In the genomic region with DNA sequence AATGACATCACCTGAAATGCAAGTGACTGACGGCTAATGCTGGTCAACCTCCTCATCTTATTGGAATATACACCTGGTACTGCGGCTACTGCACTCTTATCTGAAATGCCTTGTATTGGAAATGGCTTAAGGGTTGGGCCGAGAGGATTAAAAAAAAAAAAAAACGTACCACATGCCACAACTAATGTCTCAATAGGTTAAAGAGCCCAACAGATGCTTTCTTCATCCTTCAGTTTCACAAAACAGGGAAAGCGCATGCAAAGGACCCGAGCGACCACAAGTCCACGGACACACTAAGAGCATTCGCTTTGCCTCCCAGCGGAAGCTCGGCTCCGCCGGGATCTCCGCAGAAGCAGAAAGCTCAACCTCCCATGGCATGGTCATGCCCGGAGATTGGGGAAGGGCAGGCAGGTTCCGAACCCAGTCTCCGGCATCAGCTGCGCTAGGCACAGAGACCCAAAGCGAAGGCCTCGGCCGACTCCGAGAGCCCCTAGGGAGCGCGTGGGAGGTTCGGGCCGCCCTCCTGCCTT, we compare ENCODE assay signal across 1 mouse cellular context.
A peak's percentile ranks its signal among the peaks of the same experiment; 100 is the strongest.
TF ChIP-seq lines count a peak whose summit lies in the region.

No protein-coding gene starts in this region.

TF ChIP-seq in MEL, 35 proteins besides CTCF, POLR2A, EP300 and RAD21 (continued from another document):
- TF ChIP-seq MYC (IDR thresholded peaks at IDR 0.05; ENCODE audit: low read depth, low read length), result peak; percentile 85
- TF ChIP-seq HCFC1 (IDR thresholded peaks at IDR 0.05; ENCODE audit: low read depth, low read length), result no peak
- TF ChIP-seq GABPA (IDR thresholded peaks at IDR 0.05; ENCODE audit: low read depth, low read length), result no peak
- TF ChIP-seq E2F4 (IDR thresholded peaks at IDR 0.05; ENCODE audit: borderline replicate concordance, low read depth, low read length), result 0 out of 2 replicates have a peak, but pooled peaks have one; percentile 2
- no peak for TF ChIP-seq TBP (IDR thresholded peaks at IDR 0.05; ENCODE audit: low read depth, low read length)
- no peak for TF ChIP-seq ZC3H11A (IDR thresholded peaks at IDR 0.05; ENCODE audit: low read depth, low read length)
- no peak for TF ChIP-seq BHLHE40 (IDR thresholded peaks at IDR 0.05; ENCODE audit: borderline replicate concordance, low read depth, low read length)
- 0 out of 2 replicates have a peak, but pooled peaks have one; percentile 4 for TF ChIP-seq TAL1 (IDR thresholded peaks at IDR 0.05; ENCODE audit: low read length)
- TF ChIP-seq USF2 (IDR thresholded peaks at IDR 0.05; ENCODE audit: borderline replicate concordance in 1 of 2, insufficient read depth in 1 of 2, low read depth in 1 of 2, low read length in 2 of 2), result no peak
- TF ChIP-seq MXI1 (IDR thresholded peaks at IDR 0.05; ENCODE audit: low read depth, low read length), result peak; percentile 78
- TF ChIP-seq RCOR1 (IDR thresholded peaks at IDR 0.05; ENCODE audit: low read depth, low read length), result 0 out of 2 replicates have a peak, but pooled peaks have one; percentile 13
- peak; percentile 77; the same call in 1 of the 2 replicates for TF ChIP-seq MAX (IDR thresholded peaks at IDR 0.05; ENCODE audit: low read length)
- TF ChIP-seq MEF2A (IDR thresholded peaks at IDR 0.05; ENCODE audit: extremely low read depth, insufficient replicate concordance, low read depth, low read length, poor library complexity, severe bottlenecking), result no peak
- peak; percentile 31 for TF ChIP-seq MYB (IDR thresholded peaks at IDR 0.05; ENCODE audit: low read depth, low read length)
- 0 out of 2 replicates have a peak, but pooled peaks have one; percentile 40 for TF ChIP-seq UBTF (IDR thresholded peaks at IDR 0.05; ENCODE audit: borderline replicate concordance, insufficient read depth, low read depth, low read length)
- TF ChIP-seq SIN3A (IDR thresholded peaks at IDR 0.05; ENCODE audit: low read length), result peak; percentile 60; the same call in 1 of the 2 replicates
- TF ChIP-seq MAFK (IDR thresholded peaks at IDR 0.05; ENCODE audit: borderline replicate concordance, low read depth, low read length), result no peak
- no peak for TF ChIP-seq KAT2A (conservative IDR thresholded peaks at IDR 0.05; ENCODE audit: low read depth, low read length)
- TF ChIP-seq ZMIZ1 (IDR thresholded peaks at IDR 0.05; ENCODE audit: low read depth, low read length), result peak; percentile 72
- no peak; the same call in 1 of the 2 replicates for TF ChIP-seq NELFE (IDR thresholded peaks at IDR 0.05; ENCODE audit: low read depth, low read length)
- peak; percentile 92 for TF ChIP-seq POLR2AphosphoS2 (IDR thresholded peaks at IDR 0.05; ENCODE audit: low read length)
- TF ChIP-seq GATA1 (IDR thresholded peaks at IDR 0.05; ENCODE audit: low read depth, low read length), result 0 out of 2 replicates have a peak, but pooled peaks have one; percentile 19
- TF ChIP-seq USF1 (IDR thresholded peaks at IDR 0.05; ENCODE audit: low read depth, low read length), result no peak
TF ChIP-seq in MEL: peak in this region for 15.
